Mouse (Mus musculus): ENCODE data around the gene 1600002K03Rik. TPM values are rescaled to one million over a fixed set of nuclear protein-coding genes. Genes with fewer than 3 reads are reported as not detected.

1600002K03Rik gene
- polyA plus RNA-seq, 1 experiment, result 23.7 TPM

- TF ChIP-seq CTCF (IDR thresholded peaks at IDR 0.05; ENCODE audit: control insufficient read depth, insufficient read depth, low read length) (no peak), POLR2A (IDR thresholded peaks at IDR 0.05; ENCODE audit: borderline replicate concordance, control insufficient read depth, low read depth, low read length) (no peak)
- WGBS, result 93% methylated on average over 7 of the region's 7 CpGs
- Histone ChIP-seq H3K27ac (ENCODE audit: control insufficient read depth, insufficient read depth, low read depth, low read length, poor library complexity) (no peak overlapping the region), H3K4me1 (ENCODE audit: control insufficient read depth, insufficient read depth, low read length) (peaks cover 4% of the 10 kb centered on the region; the same call in 1 of the 2 replicates), H3K4me3 (replicated peaks; ENCODE audit: control insufficient read depth, low read depth, low read length) (no peak overlapping the region)
Measured at GRCm38 (mm10) chr10:80169651-80170050, 3.1 kb upstream of the 1600002K03Rik start.

DNA sequence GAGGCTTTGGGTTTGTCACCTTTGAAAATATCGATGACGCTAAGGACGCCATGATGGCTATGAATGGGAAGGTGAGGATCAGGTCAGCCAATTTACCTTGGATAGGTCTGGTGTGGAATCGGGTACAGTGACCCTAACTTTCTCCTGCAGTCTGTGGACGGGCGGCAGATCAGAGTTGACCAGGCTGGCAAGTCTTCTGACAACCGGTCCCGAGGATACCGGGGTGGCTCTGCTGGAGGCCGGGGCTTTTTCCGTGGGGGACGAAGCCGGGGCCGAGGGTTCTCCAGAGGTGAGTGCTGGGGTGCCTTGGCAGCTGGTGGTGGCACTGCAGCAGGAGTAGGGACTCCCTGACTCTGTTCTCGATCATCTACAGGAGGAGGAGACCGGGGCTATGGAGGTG is 2.7 kb upstream of the 1600002K03Rik start:
- 94% methylated on average over 16 of the region's 16 CpGs for WGBS
- Histone ChIP-seq H3K27ac (ENCODE audit: control insufficient read depth, insufficient read depth, low read depth, low read length, poor library complexity) (no peak overlapping the region), H3K4me1 (ENCODE audit: control insufficient read depth, insufficient read depth, low read length) (peaks cover 4% of the 10 kb centered on the region; the same call in 1 of the 2 replicates), H3K4me3 (replicated peaks; ENCODE audit: control insufficient read depth, low read depth, low read length) (no peak overlapping the region)
- no peak for TF ChIP-seq CTCF (IDR thresholded peaks at IDR 0.05; ENCODE audit: control insufficient read depth, insufficient read depth, low read length)
- TF ChIP-seq POLR2A (IDR thresholded peaks at IDR 0.05; ENCODE audit: borderline replicate concordance, control insufficient read depth, low read depth, low read length), result no peak

- WGBS, result 96% methylated on average over 19 of the region's 19 CpGs
- Histone ChIP-seq H3K27ac (ENCODE audit: control insufficient read depth, insufficient read depth, low read depth, low read length, poor library complexity) (no peak overlapping the region), H3K4me3 (replicated peaks; ENCODE audit: control insufficient read depth, low read depth, low read length) (no peak overlapping the region), H3K4me1 (ENCODE audit: control insufficient read depth, insufficient read depth, low read length) (peaks cover 2% of the 10 kb centered on the region; the same call in 1 of the 2 replicates)
- TF ChIP-seq CTCF (IDR thresholded peaks at IDR 0.05; ENCODE audit: control insufficient read depth, insufficient read depth, low read length) (no peak), POLR2A (IDR thresholded peaks at IDR 0.05; ENCODE audit: borderline replicate concordance, control insufficient read depth, low read depth, low read length) (no peak)
Measured at GRCm38 (mm10) chr10:80170601-80171021, 2.1 kb upstream of the 1600002K03Rik start.

- H3K4me3 ChIP-seq (replicated peaks; ENCODE audit: control insufficient read depth, low read depth, low read length), result no peak overlapping the region
- peaks cover 2% of the 10 kb centered on the region; the same call in 1 of the 2 replicates for H3K4me1 ChIP-seq (ENCODE audit: control insufficient read depth, insufficient read depth, low read length)
- H3K27ac ChIP-seq (ENCODE audit: control insufficient read depth, insufficient read depth, low read depth, low read length, poor library complexity), result no peak overlapping the region
- WGBS, result 88% methylated on average over 15 of the region's 15 CpGs
- TF ChIP-seq CTCF (IDR thresholded peaks at IDR 0.05; ENCODE audit: control insufficient read depth, insufficient read depth, low read length) (no peak), POLR2A (IDR thresholded peaks at IDR 0.05; ENCODE audit: borderline replicate concordance, control insufficient read depth, low read depth, low read length) (no peak)
Measured at GRCm38 (mm10) chr10:80171252-80171651, 1.5 kb upstream of the 1600002K03Rik start.

DNA sequence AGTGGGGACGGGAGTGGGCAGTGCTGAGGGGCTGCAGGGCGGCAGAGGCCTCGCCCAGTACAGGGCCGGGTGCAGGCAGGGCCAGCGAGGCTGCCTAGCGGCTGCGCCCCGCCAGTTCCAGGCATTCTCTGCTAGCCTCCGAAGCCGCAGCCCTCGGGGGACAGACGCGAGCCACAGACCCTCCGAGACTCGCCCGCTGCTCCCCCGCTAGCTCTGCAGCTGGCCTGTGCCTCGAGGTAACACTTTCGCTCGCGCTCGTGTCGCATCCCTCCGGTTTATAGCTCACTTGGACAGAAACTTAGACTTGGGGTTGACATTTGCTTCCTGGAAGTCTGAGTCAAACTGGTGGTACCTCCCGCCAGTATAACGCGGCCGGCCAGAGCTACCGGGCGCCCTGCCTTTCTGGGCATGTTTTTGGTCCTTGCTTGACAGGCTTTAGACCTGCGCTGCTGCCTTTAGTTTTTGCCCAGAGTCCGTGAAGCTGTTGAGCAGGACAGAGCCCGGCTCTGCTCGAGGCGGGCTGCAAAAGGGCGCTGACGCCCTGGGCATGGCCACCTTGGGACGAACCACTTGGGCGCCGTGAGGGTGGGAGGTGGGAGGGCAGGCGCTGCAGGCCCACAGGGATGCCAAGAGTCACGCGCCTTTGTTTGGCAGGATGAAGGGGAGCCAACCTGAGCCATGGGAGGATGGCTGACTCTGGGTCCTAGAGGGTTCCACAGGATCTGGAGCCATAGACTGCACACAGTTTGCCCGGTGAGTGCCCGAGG is 801 bp upstream of the 1600002K03Rik start:
- Histone ChIP-seq H3K4me3 (replicated peaks; ENCODE audit: control insufficient read depth, low read depth, low read length) (no peak overlapping the region), H3K4me1 (ENCODE audit: control insufficient read depth, insufficient read depth, low read length) (peaks cover 2% of the 10 kb centered on the region; the same call in 1 of the 2 replicates), H3K27ac (ENCODE audit: control insufficient read depth, insufficient read depth, low read depth, low read length, poor library complexity) (peak overlapping the region; percentile 37)
- 94% methylated on average over 45 of the region's 45 CpGs for WGBS
- TF ChIP-seq CTCF (IDR thresholded peaks at IDR 0.05; ENCODE audit: control insufficient read depth, insufficient read depth, low read length) (no peak), POLR2A (IDR thresholded peaks at IDR 0.05; ENCODE audit: borderline replicate concordance, control insufficient read depth, low read depth, low read length) (no peak; the same call in 1 of the 2 replicates)

GRCm38 (mm10) chr10:80173358-80173757 is 614 bp downstream of the 1600002K03Rik start:
- no peak for TF ChIP-seq CTCF (IDR thresholded peaks at IDR 0.05; ENCODE audit: control insufficient read depth, insufficient read depth, low read length)
- no peak for TF ChIP-seq POLR2A (IDR thresholded peaks at IDR 0.05; ENCODE audit: borderline replicate concordance, control insufficient read depth, low read depth, low read length)
- WGBS, result under 1% methylated on average over 11 of the region's 11 CpGs
- H3K4me3 ChIP-seq (replicated peaks; ENCODE audit: control insufficient read depth, low read depth, low read length), result peak overlapping the region; percentile 53
- peaks cover 1% of the 10 kb centered on the region; the same call in 1 of the 2 replicates for H3K4me1 ChIP-seq (ENCODE audit: control insufficient read depth, insufficient read depth, low read length)
- H3K27ac ChIP-seq (ENCODE audit: control insufficient read depth, insufficient read depth, low read depth, low read length, poor library complexity), result peak overlapping the region; percentile 53

GRCm38 (mm10) chr10:80173955-80174640 is 1.4 kb downstream of the 1600002K03Rik start:
- TF ChIP-seq CTCF (IDR thresholded peaks at IDR 0.05; ENCODE audit: control insufficient read depth, insufficient read depth, low read length) (no peak), POLR2A (IDR thresholded peaks at IDR 0.05; ENCODE audit: borderline replicate concordance, control insufficient read depth, low read depth, low read length) (no peak)
- Histone ChIP-seq H3K27ac (ENCODE audit: control insufficient read depth, insufficient read depth, low read depth, low read length, poor library complexity) (no peak overlapping the region), H3K4me3 (replicated peaks; ENCODE audit: control insufficient read depth, low read depth, low read length) (no peak overlapping the region), H3K4me1 (ENCODE audit: control insufficient read depth, insufficient read depth, low read length) (no peaks in the 10 kb centered on the region)
- WGBS, result 81% methylated on average over 10 of the region's 10 CpGs

DNA sequence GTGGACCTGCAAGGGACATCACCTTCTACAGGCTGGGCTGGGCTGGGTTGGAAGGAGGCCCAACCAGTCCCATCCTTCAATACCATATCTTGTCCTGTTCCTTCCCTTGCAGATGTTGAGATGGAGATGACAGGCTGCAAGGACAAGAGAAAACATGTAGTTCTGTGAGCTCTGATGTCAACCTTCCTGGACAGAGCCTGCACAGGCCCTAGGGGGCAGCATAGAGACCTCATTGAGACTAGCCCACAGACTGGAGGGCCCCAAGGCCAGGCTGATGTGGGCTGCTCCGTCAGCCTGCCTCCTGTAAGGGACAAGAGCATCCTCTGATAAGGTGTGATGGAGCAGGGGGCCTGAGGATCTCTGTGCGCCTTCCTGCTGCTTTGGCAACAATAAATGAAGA is 2.0 kb downstream of the 1600002K03Rik start:
- Histone ChIP-seq H3K4me1 (ENCODE audit: control insufficient read depth, insufficient read depth, low read length) (no peaks in the 10 kb centered on the region), H3K27ac (ENCODE audit: control insufficient read depth, insufficient read depth, low read depth, low read length, poor library complexity) (no peak overlapping the region), H3K4me3 (replicated peaks; ENCODE audit: control insufficient read depth, low read depth, low read length) (no peak overlapping the region)
- 49% methylated on average over 2 of the region's 2 CpGs for whole genome bisulfite sequencing
- TF ChIP-seq POLR2A (IDR thresholded peaks at IDR 0.05; ENCODE audit: borderline replicate concordance, control insufficient read depth, low read depth, low read length), result no peak
- TF ChIP-seq CTCF (IDR thresholded peaks at IDR 0.05; ENCODE audit: control insufficient read depth, insufficient read depth, low read length), result peak; percentile 73
